Mouse (Mus musculus) ovary, postnatal 10 days (tissue): ENCODE results near the gene Atg4a.

Experiments
- DNase-seq: peaks from one replicate; pipeline ENCODE4 v3.0.0; 2022; ENCODE audit warnings: low spot score

The Atg4a gene

DNA sequence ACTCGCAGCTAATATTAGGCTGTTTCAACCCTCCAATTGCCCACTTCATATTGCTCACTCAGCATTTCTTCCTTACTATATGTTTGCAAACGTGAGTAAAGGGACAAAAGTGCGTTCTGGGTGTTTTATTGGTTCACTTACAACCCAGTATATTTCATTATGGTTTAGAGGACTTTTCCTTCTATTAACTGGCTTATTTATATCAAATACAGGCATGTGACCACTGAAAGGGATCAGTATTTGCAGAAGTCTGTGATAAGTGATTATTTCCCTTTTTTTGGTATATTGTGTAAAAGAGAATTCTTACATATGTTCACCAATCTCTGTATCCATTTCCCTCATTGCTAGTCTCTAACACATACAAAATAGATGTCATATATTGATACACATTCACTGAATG, 203.7 kb downstream of the Atg4a start:
- no peak for DNase-seq

DNA sequence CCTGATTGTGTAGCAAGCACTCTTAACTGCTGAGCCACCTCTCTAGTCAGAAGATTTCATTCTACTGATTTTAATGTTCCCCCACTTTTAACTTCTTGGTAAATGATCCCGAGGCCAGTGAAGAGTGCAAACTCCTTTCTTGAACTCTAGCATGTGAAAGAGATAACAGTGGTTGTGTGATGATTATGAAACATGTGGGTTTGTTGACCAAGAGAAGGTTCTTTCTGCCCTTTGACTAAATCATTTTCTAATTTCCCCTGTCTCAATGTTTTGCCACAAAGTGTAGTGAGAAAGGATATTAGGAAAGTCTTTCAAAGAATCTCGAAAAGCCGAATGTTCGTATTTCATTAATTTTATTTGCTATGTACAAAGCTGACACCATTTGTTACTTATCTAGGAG, 208.4 kb downstream of the Atg4a start:
- DNase-seq, result no peak

DNA sequence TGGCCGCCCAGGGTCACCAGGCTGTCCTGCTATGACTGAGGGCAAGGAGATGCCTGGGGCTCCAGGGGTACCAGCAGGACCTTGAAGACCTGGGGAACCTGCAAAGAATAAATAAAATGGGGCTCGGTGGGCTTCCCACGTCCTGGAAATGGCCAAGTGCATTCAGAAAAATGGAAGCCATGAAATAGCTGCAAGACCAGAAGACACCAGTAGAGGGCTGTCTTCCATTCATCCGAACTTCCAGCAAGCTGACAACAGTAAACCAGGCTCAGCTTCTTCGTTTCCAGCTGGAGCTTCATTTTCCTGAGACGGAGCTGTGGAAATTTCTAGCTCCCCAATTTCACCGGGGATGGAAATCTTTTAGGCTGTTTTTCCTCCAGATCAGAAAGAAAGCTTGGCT, 218.6 kb downstream of the Atg4a start:
- no peak for DNase-seq

DNA sequence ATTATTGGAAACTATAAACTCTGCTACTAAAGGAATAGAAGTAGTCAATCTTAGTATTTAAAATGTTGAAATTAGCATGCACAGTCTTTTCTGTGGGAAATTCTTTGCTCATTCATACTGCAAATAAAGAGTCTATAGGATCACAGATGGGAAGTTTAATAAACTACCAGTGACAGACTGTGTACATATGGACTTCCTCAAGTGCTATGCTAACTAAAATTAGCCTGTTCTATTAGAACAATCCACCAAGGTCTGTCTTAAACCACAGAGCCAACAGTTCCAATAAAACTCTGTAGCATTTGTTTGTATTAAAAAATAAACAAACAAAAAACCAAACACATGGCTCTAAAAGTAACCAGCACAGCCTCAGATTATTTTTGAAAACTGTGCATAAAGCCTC, 238.3 kb downstream of the Atg4a start:
- no peak for DNase-seq

DNA sequence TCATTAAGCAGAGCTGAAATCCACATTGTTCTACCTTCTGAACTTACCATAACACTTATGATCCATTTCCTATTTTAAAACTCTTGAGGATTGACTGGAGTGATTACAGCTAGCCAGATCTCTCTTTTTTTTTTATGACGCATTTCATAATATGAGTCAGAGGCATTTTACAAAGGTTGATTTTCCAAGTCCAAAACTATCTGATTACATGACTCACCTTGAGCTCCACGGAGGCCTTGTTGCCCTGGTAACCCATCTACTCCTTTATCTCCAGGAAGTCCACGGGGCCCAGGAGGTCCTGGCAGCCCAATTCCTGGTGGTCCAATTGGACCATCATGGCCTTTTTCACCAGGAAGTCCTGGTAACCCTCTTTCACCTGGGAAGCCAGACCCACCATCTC, 242.3 kb downstream of the Atg4a start:
- DNase-seq, result no peak

DNA sequence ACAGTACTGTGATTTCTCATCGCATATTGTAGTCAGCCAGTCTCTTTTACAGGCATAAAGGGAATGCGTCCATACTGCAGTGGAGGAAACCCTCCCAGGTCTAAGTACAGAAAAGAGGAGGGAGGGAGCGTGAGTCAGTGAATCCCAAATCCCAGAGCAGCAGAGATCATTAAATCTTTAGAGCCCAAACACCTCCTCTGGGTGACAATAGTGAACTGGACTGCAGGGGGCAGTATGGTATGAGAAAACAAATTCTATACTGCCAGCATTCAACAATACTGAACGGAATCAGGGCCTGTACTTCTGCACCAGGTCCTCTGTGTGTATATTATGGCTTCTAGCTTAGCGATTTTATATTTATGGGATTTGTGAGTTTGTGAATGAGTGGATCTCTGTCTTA, 256.1 kb downstream of the Atg4a start:
- DNase-seq, result no peak
